Mouse (Mus musculus): ENCODE measurements around the gene Papss2.

- no peak for TF ChIP-seq CTCF (IDR thresholded peaks at IDR 0.05)
- TF ChIP-seq EP300 (IDR thresholded peaks at IDR 0.05), result no peak
These were observed 472 bp upstream of the Papss2 start for GRCm38 (mm10) chr19:32595131-32595505.
